Mouse (Mus musculus) gastrocnemius, postnatal 4 days (tissue): ENCODE data around the gene Kmt2a. TPM values are rescaled to one million over a fixed set of nuclear protein-coding genes. Genes with fewer than 3 reads are reported as not detected.

Experiments used
- DNase-seq, 2 experiments: peaks; one replicate each; pipeline ENCODE4 v3.0.0; 2021 to 2022; ENCODE audit warnings: low spot score in 2 of 2, mixed read lengths in 2 of 2
- long read RNA-seq, 2 experiments: library from polyadenylated mRNA; stranded (forward); transcript quantifications; one replicate each; pipeline ENCODE4 v2.0.0; 2021
- total RNA-seq, 2 experiments: library from RNA; stranded (reverse); gene quantifications; 2 replicates each; pipeline ENCODE4 v1.2.3; 2021

Gene Kmt2a
- 10 to 100 TPM; 27.6 to 31.5 TPM for total RNA-seq
- long read RNA-seq, experiment 1, partial matches to known transcripts: 0 of 8 reads
- long read RNA-seq, experiment 1, other reads (novel, unspliced or antisense): 8 of 8 reads
- long read RNA-seq, experiment 2, partial matches to known transcripts: 0 of 6 reads
- long read RNA-seq, experiment 2, other reads (novel, unspliced or antisense): 6 of 6 reads

DNA sequence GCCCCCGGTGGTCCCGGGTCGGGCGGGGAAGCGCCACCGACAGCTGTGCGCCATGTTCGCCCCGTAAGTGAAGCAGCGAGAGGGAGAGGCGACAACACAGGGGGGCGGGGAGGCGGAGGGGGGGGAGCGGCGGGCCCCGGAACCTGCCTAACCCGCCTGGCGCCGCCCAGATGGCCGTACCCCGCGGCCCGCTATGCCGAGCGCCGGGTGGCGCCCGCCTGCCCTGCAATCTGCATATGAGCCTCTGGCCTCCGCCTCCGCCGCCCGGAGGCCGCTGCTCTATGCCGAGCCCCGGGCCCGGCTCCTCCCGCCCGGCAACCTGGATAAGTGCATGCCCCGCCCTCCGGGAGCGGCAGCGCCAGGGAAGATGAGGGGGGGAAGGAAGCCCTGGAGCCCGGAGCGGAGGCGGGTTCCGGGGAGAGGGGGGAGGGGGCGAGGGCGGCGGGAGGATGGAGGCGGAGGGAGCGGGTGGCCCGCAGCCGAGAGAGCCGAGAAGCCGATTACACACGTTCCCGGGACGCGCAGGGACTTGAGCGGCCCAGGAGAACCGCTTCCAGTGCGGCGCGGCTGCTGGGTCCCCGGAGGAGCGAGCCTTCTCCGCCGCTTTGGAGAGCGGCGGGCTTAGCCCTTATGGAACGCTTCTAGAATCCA lies at the start of gene Kmt2a:
TSS of gene Kmt2a (minus strand) at position 76 of the 651 bp plus-strand sequence.
- DNase-seq: peak; percentile 97 to 99

GRCm38 (mm10) chr9:44921543-44921942 lies 40.4 kb upstream of the Kmt2a start:
- DNase-seq: no peak

DNA sequence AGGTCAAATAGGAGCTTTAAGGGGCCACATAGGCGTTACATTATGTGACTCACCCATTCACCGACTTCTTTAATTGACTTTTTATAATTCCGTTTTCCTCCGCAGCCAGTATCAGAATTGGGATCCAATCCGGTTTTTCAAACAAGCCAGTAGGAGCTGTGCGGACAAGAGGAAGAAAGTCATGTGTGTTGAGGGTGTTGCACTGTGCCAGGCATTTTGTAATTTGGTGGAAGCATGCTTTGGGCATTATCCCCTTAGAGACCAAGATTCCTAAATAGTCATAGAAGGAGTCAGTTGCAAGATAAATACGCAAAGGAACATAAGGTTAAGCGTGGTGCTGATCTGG lies 40.0 kb upstream of the Kmt2a start:
- no peak for DNase-seq

DNA sequence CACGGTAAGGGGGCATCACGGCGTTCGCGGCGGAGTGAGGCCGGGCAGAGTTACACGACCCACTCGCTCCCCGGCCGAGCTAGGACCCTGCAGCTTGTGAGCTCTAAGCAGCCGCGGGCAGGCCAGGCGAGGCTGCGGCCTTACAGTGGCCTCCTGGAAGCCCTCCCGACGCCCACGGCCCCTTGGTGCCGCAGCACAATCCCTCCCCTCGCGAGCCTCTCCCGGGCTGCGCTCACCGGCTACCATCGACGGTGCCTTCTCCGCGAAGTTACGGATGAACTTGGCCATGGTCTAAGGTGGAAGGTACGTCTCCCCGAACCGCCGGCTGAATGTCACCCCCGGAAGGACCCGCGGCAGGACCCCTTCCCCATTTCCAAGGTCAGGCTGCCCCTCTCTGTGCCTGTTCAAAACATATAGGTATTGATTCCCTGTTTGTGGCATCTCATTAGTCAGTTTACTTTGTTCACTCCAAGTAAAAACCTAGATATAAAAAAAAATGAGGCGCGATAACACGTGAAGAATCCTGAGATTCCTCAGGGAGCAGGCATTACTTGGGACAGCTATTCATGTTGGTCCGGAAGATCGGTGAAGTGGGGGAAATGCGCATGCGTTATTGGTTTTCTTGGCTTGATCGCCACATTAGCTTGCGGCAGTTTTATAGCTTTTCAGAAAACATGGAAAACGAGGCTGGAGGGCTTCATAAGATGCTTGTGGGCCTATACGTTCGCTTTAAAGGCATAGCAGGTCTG lies 39.5 kb upstream of the Kmt2a start, which contains the start of gene Atp5l:
TSS of gene Atp5l (minus strand) at position 369 of the 749 bp plus-strand sequence.
- DNase-seq: peak; percentile 45 to 87

DNA sequence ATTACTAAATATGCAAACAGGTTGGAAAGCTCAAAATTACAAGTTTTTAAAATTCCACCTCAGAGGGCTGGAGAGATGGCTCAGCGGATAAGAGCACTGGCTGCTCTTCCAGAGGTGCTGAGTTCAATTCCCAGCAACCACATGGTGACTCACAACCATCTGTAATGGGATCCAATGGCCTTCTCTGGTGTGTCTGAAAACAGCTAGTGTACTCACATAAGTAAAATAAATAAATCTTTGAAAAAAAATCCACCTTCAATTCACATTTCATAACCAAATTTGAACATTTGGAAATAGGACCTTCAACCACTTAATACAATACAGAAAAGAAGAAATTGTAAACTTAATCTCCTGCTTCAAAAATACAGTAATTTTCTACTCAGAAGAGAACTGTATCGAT lies 38.5 kb upstream of the Kmt2a start:
- no peak for DNase-seq

DNA sequence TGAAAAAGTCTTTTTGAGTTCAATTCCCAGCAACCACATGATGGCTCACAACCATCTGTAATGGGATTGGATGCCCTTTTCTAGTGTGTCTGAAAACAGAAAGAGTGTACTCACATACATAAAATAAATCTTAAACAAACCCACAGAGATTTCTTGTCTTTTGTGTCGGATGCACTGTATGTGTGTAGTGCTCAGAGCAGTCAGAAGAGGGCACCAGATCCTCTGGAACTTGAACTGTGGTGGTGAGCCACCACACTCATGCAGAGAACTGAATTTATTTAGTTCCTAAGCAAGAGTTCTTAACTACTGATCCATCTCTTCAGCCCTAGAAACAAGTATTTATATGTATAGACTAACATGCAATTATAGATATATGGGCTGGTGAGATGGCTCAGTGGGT lies 35.1 kb upstream of the Kmt2a start:
- DNase-seq: no peak

DNA sequence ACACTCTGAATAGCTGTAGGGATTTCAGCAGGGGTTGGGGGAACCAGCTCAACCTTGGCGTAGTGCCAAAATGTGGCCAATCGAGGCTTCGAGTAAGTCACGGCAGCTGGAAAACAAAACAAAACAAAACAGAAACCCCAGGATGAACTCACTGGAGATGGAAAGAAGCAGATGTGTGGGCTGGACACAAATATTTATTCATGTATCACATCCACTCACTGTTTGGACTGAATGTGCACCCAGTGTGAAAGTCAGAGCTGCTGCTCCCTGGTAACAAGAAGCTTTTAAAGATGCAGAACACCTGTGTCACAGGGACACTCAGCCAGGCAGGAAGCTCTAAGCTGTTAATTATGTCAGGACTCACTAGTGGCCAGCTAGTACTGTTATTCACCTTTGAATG lies 33.6 kb upstream of the Kmt2a start:
- DNase-seq: no peak

DNA sequence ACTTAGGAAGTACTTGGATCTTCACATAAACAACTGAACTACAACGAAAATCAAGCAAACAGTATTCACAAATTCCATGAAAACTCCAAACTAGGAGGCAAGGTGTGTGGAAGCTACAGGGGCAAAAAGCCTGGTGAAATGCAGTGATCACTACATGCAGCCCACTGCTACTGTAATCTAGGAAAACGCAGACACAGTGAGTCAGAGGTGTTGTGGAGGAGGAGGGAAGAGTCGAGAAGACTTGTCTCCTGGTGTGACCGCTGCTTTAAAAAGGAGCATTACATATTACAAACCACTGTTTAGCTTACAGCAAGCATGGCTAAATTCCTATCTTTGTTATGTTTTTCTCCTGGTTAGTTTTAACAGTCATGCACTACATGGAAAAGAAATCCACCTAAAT lies 30.3 kb upstream of the Kmt2a start:
- no peak for DNase-seq

GRCm38 (mm10) chr9:44905620-44906019 lies 24.5 kb upstream of the Kmt2a start:
- DNase-seq: no peak

DNA sequence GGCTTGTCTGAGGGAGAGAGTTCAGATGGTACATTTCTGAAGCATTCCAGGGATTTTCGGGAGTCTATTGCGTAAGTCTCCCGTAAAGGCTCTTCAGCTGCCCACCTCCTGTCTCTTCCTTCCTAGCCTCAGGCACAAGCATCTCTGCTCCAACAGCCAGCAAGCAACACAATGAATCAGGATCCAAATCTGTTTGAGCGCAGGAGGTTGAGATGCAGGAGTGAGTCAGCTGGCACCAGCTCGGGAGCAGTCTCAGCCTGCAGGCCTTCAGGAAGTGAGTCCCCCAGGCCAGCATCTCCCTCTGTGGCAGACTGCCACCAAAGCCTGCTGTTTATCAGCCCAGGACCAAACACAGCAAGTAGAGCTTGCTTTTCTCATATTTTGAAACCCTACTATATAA lies 23.9 kb upstream of the Kmt2a start:
- peak in 1 of 2 experiments; percentile 20 for DNase-seq

DNA sequence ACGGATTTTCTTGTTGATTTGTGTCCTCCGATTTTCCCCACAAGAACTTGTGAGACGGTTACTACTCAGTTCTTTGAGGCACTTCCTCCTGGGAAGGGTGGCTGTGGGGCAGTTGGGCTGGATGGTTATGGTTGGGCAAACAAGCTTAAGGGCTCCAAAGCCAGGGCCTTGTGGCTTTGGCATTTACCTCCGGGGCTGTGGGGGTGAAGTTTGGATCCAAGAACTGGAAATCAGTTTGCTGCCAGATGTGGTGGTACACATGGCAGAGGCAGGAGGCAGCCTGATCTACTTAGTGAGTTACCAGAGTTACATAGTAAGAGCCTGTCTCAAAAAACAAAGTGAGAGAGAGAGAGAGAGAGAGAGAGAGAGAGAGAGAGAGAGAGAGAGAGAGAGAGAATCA lies 22.8 kb upstream of the Kmt2a start:
- DNase-seq: no peak

- DNase-seq: no peak
Observed at GRCm38 (mm10) chr9:44900402-44900801, 19.3 kb upstream of the Kmt2a start.

DNA sequence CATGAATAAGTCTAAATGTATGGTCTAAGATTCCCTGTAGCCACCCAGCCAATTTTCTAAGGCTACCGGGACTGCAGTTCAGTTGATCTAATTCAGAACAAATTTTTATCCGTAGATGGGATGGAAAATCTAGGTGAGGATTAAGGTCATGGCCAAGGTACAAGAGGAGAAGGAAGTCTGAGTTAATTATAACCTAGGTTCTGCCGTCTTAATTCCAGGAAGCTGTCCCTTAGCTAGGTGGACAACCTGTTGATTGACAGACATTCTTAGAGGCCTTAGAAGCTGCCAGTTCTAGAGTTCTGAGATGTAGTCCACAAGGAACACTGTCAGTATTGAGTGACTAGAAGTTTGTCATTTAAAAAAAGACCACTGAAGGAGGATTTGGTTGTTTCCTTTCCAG lies 18.6 kb upstream of the Kmt2a start:
- DNase-seq: no peak

DNA sequence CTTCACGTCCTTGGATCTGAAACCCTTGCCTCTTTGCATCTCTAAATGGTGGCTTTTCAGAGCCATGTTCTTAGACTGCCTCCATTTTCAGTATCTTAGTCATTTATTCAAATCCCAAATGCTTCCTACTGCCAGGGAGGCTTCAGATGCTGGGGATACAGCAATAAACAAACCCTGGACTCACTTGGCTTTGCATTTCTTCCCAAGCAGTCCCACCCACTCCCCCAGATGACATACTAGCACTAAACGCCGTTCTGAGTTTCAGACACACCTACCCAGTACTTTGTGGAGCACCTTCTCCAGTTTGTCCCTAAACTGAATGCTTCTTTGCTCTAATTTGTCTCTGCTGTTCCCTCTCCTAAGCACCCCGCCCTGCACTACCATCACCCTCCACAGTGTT lies 15.9 kb upstream of the Kmt2a start:
- DNase-seq: no peak

DNA sequence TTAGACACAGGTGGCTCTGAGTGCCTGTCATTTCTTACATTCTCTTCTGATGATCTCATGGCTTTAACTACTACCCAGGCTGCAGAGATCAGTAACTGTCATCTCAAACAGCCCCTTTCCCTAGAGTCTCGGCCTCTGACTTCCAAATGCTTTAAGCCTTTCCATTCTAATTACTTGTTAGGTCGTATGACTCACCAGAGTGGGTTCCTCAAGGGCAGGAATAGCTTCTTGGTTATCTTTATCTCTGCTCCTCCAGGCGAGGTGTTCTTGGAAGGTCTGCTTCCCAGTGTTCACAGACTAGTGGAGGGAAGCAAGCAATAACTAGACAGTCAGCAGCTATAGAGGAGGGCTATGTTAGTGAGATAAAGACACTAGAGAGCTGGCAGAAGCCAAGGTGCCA lies 11.6 kb upstream of the Kmt2a start:
- DNase-seq: no peak

DNA sequence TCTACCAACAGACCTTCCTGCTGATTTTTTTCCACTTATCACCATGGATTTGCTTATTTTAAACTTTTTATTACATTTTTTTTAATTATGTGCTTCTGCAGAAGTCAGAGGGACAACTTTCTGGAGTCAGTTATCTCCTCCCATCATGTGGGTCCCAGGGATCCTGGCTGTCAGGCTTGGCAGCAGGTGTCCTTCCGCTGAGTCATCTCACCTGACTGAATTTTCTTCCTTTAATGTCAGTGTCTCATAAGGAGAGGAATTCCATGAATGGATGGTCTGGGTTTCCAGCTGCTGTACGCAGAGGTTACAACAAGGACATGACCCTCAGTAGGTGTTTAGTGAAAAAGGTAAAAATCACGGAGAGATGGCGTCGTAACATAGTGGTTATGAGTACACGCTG lies 10.1 kb upstream of the Kmt2a start:
- DNase-seq: no peak

- DNase-seq: no peak
Observed at GRCm38 (mm10) chr9:44890122-44890521, 9.0 kb upstream of the Kmt2a start.

DNA sequence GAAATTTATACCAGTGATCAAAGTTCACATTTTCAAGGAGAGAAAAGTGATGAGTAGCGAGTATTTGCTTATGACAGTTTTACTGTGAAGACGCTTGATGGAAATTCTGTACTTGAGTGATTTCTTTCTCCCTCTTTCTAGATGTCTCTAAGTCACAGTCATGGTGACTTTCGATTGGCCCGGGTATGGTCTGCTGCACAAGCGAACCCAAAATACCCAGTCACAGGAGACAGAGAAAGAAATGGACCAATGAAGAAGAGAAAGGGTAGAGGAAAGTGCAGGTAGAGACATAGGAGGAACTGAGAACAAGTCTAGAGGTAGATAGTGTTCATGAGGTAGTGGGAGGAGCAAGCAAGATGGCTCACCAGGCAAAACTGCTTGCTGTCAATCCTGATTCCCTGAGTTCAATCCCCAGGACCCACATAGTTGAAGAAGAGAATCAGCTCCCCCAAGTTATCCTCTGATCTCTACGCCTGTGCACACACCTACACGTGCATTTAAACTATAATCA lies 7.1 kb upstream of the Kmt2a start:
- DNase-seq: no peak

DNA sequence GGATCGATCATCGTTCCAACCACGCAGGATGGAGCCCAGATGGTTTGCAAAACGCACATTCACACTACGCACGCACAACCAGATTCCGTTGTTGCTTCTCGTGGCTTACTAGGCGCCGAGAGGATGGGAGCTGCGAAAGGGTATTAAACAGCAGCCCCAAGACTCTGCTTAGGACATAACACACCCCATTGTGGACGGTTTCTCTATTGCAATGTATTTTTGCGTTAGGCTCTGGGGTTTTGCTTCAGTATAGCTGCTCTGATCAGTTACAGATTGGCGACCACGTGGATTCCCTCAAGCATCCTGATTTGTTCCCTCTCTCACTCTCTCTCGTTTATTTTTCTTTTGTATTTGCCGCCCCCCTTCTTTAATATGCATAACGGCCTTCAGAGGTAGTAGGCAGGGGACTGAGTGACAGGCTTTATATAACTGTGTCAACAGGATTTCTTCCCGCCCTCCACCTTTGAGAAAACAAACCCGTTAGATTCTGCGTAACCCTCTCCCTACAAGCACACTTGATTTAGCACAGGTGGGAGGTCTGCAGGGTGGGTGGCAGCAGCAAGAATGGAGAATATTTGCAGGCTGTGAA lies 2.0 kb upstream of the Kmt2a start:
- DNase-seq: no peak

GRCm38 (mm10) chr9:44882436-44882980 lies 1.4 kb upstream of the Kmt2a start:
- peak; percentile 27 to 30 for DNase-seq

GRCm38 (mm10) chr9:44881941-44882435 lies 892 bp upstream of the Kmt2a start:
- peak; percentile 31 to 69 for DNase-seq
